ENCODE assay signal across 8 mouse cellular contexts in genomic region chr11:29693576-29694410, GRCm38 (mm10). TPM values are rescaled to one million over a fixed set of nuclear protein-coding genes. Genes with fewer than 3 reads are reported as not detected.
DNase-seq lines count a peak whose midpoint lies in the region; ATAC-seq lines count a peak whose summit lies in the region.

No protein-coding gene starts in this region.

- peak; percentile 79 for ATAC-seq in intestine, embryonic 15.5 days

- peak overlapping the region; percentile 60 for H3K4me2 ChIP-seq in intestine, embryonic 15.5 days (replicated peaks)

- 0 out of 2 replicates have a peak, but pooled peaks cover 2% of the 10 kb centered on the region for H3K4me1 ChIP-seq in intestine, embryonic 15.5 days (replicated peaks)

- H3K9ac ChIP-seq in intestine, embryonic 15.5 days: peak overlapping the region; percentile 98

- DNase-seq in adrenal gland, adult 2 months: peak; percentile 93
- DNase-seq in embryo, embryonic 11 days: peak; percentile 94
- peak; percentile 68 to 78 for DNase-seq in gastrocnemius, postnatal 36 days
- peak; percentile 82 to 89 for DNase-seq in left cerebral cortex, postnatal 25 days (ENCODE audit: low spot score in 2 of 2)
- DNase-seq in mesoderm, embryonic 11.5 days (ENCODE audit: low read depth, low spot score): peak; percentile 90
- DNase-seq in right cerebral cortex, postnatal 25 days: peak; percentile 84
- DNase-seq in urinary bladder, postnatal 36 days (ENCODE audit: low spot score in 2 of 2): peak; percentile 86 to 88

- H3K27me3 ChIP-seq in intestine, embryonic 15.5 days (replicated peaks): no peaks in the 10 kb centered on the region

- intact Hi-C loops in gastrocnemius, postnatal 36 days (cut with DNase I): loop anchor here (5.0 kb wide), 2 partner anchors 141 to 321 kb away; partner anchors contain the start of gene Ccdc88a
- intact Hi-C loops in left cerebral cortex, postnatal 25 days (cut with DNase I): loop anchor here (1.0 to 10.0 kb wide), 5 partner anchors 21 to 519 kb away; partner anchors contain the start of genes Ccdc88a, Clhc1, Eml6 and Ppp4r3b

- H3K27ac ChIP-seq in intestine, embryonic 15.5 days: peak overlapping the region; percentile 99

- WGBS in intestine, embryonic 15.5 days: under 1% methylated on average over 53 of the region's 53 CpGs

- H3K4me3 ChIP-seq in intestine, embryonic 15.5 days (replicated peaks): peak overlapping the region; percentile 99

- no peaks in the 10 kb centered on the region for H3K9me3 ChIP-seq in intestine, embryonic 15.5 days

- no peaks in the 10 kb centered on the region for H3K36me3 ChIP-seq in intestine, embryonic 15.5 days

RNA-seq across cellular contexts. Expression of gene Rtn4, which starts 1.0 kb away (rescaled TPM):
- total RNA-seq in adrenal gland, adult 2 months (2021): 100 to 1,000 TPM; 354 to 360 TPM
- 271 and 284 TPM in 2 replicates for polyA plus RNA-seq in adrenal gland, adult 2 months (2012; rRNA removed)
- 100 to 1,000 TPM; 660 to 716 TPM for total RNA-seq in gastrocnemius, postnatal 36 days (2021)
- polyA plus RNA-seq in intestine, embryonic 15.5 days (2015; fragmentation: Nextera tagmentation; extraction: Ambion mirVana): 48.8 and 51.0 TPM in 2 replicates
- 100 to 1,000 TPM; 694 to 720 TPM for total RNA-seq in left cerebral cortex, postnatal 25 days (2021)

Comparison
In these comparisons a context has a peak if more than half of its experiments do, and no peak if none do; other contexts are left out.
1. Peak in every context shown above with its lines: DNase-seq, ATAC-seq, H3K4me3 ChIP-seq and H3K27ac ChIP-seq.